Mouse (Mus musculus) forebrain, embryonic 10.5 days (tissue): ENCODE measurements around the gene Rad54l. TPM values are rescaled to one million over a fixed set of nuclear protein-coding genes. Genes with fewer than 3 reads are reported as not detected.

Source experiments
- DNase-seq: peaks from one replicate; pipeline ENCODE4 v3.0.0-alpha.2; 2017; ENCODE audit warnings: low spot score; ENCODE audit errors: extremely low spot score
- H3K27ac ChIP-seq: fragments of 300-500 bp; sonication (generic); 2 replicates; pipeline ENCODE4 v1.5.1; 2016; ENCODE audit warnings: mild to moderate bottlenecking
- H3K27me3 ChIP-seq: fragments of 300-500 bp; sonication (generic); 2 replicates; pipeline ENCODE4 v1.6.1; 2016; ENCODE audit warnings: mild to moderate bottlenecking; ENCODE audit not compliant: poor library complexity, severe bottlenecking
- H3K36me3 ChIP-seq: fragments of 300-500 bp; sonication (generic); replicated peaks from 2 replicates; pipeline ENCODE4 v1.6.1; 2016; ENCODE audit warnings: mild to moderate bottlenecking, moderate library complexity
- H3K4me1 ChIP-seq: fragments of 300-500 bp; sonication (generic); 2 replicates; pipeline ENCODE4 v1.6.1; 2016
- H3K4me3 ChIP-seq: fragments of 300-500 bp; sonication (generic); 2 replicates; pipeline ENCODE4 v1.5.1; 2016; ENCODE audit warnings: mild to moderate bottlenecking, moderate library complexity
- H3K9me3 ChIP-seq: fragments of 300-500 bp; sonication (generic); 2 replicates; pipeline ENCODE4 v1.6.1; 2016; ENCODE audit warnings: mild to moderate bottlenecking, moderate library complexity
- WGBS: fragments of 180-500 bp; shearing (Covaris S2); methylation state at CpG from one replicate; pipeline ENCODE4 v1.1.7; 2016; 5-methylcytosine and 5-hydroxymethylcytosine counted together
- polyA plus RNA-seq: library from polyadenylated mRNA; unstranded; fragments of >200 nt; fragmentation: Nextera tagmentation; extraction: Ambion mirVana; gene quantifications from 2 replicates; pipeline ENCODE4 v1.2.1, GENCODE M21; 2016

The Rad54l gene
- polyA plus RNA-seq, 1 experiment from 2014 or later, result 91.5 TPM

GRCm38 (mm10) chr4:116076369-116077231 lies 46.9 kb downstream of the Rad54l start:
- DNase-seq, result peak; percentile 50
- Histone ChIP-seq H3K9me3 (no peaks in the 10 kb centered on the region), H3K27ac (peak overlapping the region; percentile 99), H3K4me3 (peak overlapping the region; percentile 99), H3K4me1 (peaks cover 33% of the 10 kb centered on the region), H3K36me3 (peaks cover 26% of the 10 kb centered on the region), H3K27me3 (no peaks in the 10 kb centered on the region)
- WGBS, result 3% methylated on average over 37 of the region's 37 CpGs

DNA sequence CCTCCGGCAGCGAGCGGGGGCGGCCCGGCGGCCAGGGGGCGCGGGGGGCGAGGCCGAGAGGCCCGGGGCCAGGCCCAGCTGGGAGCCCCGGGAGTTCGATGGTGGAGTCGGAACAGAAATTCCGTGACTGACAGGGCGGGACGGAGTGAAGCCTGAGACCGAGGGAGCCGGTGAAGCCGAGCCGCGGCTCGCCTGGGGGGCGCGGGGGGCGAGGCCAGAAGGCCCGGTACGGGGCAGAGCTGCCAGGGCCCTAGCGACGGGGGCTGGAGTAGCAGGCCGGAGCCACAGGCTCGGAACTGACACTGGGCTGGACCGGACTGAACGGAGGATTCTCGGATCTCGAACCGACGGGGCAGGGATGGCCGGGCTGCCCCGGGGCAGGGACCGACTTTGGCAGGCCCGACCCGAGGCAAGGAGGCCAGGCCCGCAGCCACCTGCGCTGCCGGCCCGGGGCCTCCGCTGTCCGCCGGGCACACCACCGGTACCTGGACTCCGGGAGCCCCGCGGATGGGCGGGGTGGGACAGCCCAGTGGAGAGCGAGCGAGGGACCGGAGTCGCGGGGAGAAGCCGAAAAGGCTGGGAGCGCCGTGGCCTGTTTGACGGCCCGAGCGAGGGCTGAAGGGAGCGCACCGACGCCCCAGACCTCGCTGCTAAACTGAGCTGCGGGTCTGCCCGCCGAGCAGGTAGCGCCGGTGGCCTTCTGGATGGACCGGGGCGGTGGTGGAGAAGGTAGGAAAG lies 47.7 kb downstream of the Rad54l start:
- H3K27ac ChIP-seq, result peak overlapping the region; percentile 99
- H3K9me3 ChIP-seq, result no peaks in the 10 kb centered on the region
- peaks cover 18% of the 10 kb centered on the region for H3K36me3 ChIP-seq
- peak overlapping the region; percentile 99 for H3K4me3 ChIP-seq
- WGBS, result under 1% methylated on average over 76 of the region's 77 CpGs
- peaks cover 33% of the 10 kb centered on the region for H3K4me1 ChIP-seq
- no peaks in the 10 kb centered on the region for H3K27me3 ChIP-seq
- peak; percentile 80 for DNase-seq

- H3K4me1 ChIP-seq, result peaks cover 33% of the 10 kb centered on the region
- under 1% methylated on average over 55 of the region's 55 CpGs for WGBS
- peak within 1 kb of the TSS; percentile 99 for H3K4me3 ChIP-seq
- peak; percentile 95 for DNase-seq
- H3K27me3 ChIP-seq, result no peaks in the 10 kb centered on the region
- H3K9me3 ChIP-seq, result no peaks in the 10 kb centered on the region
- H3K27ac ChIP-seq, result peak within 1 kb of the TSS; percentile 99
- peaks cover 16% of the 10 kb centered on the region for H3K36me3 ChIP-seq
These were observed 48.4 kb downstream of the Rad54l start, which contains the start of the genes Uqcrh and Lrrc41 for GRCm38 (mm10) chr4:116074861-116075620. Gene Uqcrh, minus strand, starts transcription at chr4:116075071. Gene Lrrc41, plus strand, starts transcription at chr4:116075269.

GRCm38 (mm10) chr4:116074145-116074675 lies 49.3 kb downstream of the Rad54l start:
- 3% methylated on average over 8 of the region's 8 CpGs for WGBS
- no peak for DNase-seq
- Histone ChIP-seq H3K9me3 (no peaks in the 10 kb centered on the region), H3K27me3 (no peaks in the 10 kb centered on the region), H3K27ac (peak overlapping the region; percentile 99), H3K4me3 (peak overlapping the region; percentile 99), H3K36me3 (peaks cover 16% of the 10 kb centered on the region), H3K4me1 (peaks cover 33% of the 10 kb centered on the region)

DNA sequence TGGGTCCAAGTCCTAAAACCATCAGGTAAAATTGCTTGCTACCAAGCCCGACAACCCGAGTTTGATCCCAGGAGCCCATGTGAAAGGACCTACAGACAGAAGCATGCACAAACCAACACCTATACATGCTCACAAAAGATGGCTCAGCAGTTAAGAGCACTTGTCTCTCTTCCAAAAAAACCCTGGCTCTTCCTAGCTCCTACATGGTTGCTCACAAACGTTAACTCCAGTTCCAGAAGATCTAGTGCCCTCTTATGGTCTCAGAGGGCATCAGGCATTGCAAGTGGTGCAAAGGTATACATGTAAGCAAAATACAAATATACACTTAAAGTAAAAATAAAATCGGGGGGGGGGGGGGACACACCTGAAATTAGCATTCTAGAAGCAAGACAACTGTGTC lies 50.3 kb downstream of the Rad54l start:
- H3K36me3 ChIP-seq, result peaks cover 25% of the 10 kb centered on the region
- no peaks in the 10 kb centered on the region for H3K9me3 ChIP-seq
- 63% methylated on average over 4 of the region's 4 CpGs for WGBS

GRCm38 (mm10) chr4:116070116-116070515 lies 53.4 kb downstream of the Rad54l start:
- no peak overlapping the region for H3K27ac ChIP-seq
- peaks cover 17% of the 10 kb centered on the region for H3K4me1 ChIP-seq
- H3K27me3 ChIP-seq, result no peaks in the 10 kb centered on the region
- H3K4me3 ChIP-seq, result no peak overlapping the region
- no peak for DNase-seq
- H3K36me3 ChIP-seq, result peaks cover 55% of the 10 kb centered on the region
- WGBS, result 90% methylated on average over 6 of the region's 6 CpGs
- no peaks in the 10 kb centered on the region for H3K9me3 ChIP-seq

More for the DNA sequence above, 50.3 kb downstream of the Rad54l start:
- DNase-seq, result no peak
- Histone ChIP-seq H3K4me1 (peaks cover 33% of the 10 kb centered on the region), H3K27ac (no peak overlapping the region), H3K27me3 (no peaks in the 10 kb centered on the region), H3K4me3 (peak overlapping the region; percentile 99; the same call in 1 of the 2 replicates)

DNA sequence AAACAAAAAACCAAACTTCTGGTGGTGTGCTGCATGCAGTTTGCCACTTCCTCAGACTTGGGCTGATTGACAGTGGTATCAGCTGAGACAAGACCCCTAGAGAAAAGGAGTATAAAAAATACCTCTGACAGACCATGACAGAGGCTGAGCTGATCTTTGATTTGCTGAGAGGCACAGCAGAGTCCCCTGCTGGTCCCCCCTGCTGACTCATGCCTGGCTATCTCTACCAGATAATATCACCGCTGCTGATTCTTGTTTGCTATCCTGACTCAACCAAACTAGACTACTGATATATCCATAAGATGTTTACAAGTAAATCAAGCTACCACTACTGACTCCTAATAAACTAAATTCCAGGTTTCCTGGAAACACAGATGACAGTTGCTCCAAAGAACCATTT lies 59.6 kb downstream of the Rad54l start:
- Histone ChIP-seq H3K4me3 (no peak overlapping the region), H3K9me3 (no peaks in the 10 kb centered on the region), H3K27me3 (no peaks in the 10 kb centered on the region), H3K27ac (no peak overlapping the region), H3K4me1 (no peaks in the 10 kb centered on the region), H3K36me3 (peaks cover 37% of the 10 kb centered on the region)
- 42% methylated on average over 1 of the region's 1 CpGs for WGBS
- no peak for DNase-seq

GRCm38 (mm10) chr4:116059012-116059726 lies 64.3 kb downstream of the Rad54l start:
- no peak for DNase-seq
- Histone ChIP-seq H3K27me3 (no peaks in the 10 kb centered on the region), H3K36me3 (no peaks in the 10 kb centered on the region; the same call in 1 of the 2 replicates), H3K4me3 (no peak overlapping the region), H3K27ac (no peak overlapping the region), H3K9me3 (no peaks in the 10 kb centered on the region), H3K4me1 (peaks cover 3% of the 10 kb centered on the region; the same call in 1 of the 2 replicates)
- 77% methylated on average over 5 of the region's 5 CpGs for WGBS

DNA sequence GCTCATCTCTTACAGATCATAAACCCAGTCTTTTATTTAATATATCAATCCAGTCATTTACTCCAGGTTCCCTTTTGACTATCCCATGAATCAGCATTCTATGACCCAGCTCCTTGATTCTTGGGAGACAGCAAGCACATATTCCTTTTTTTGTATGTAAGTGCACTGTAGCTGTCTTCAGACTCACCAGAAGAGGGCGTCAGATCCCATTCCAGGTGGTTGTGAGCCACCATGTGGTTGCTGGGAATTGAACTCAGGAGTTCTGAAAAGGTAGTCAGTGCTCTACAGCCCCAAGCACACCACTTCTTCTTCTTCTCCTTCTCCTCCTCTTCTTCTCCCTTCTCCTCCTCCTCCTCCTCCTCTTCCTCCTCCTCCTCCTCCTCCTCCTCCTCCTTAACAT lies 65.9 kb downstream of the Rad54l start:
- DNase-seq, result no peak
- H3K27ac ChIP-seq, result no peak overlapping the region
- H3K36me3 ChIP-seq, result no peaks in the 10 kb centered on the region
- no peaks in the 10 kb centered on the region for H3K9me3 ChIP-seq
- no peak overlapping the region for H3K4me3 ChIP-seq
- no peaks in the 10 kb centered on the region for H3K27me3 ChIP-seq
- 0% methylated on average over 1 of the region's 1 CpGs for WGBS
- H3K4me1 ChIP-seq, result peaks cover 16% of the 10 kb centered on the region

DNA sequence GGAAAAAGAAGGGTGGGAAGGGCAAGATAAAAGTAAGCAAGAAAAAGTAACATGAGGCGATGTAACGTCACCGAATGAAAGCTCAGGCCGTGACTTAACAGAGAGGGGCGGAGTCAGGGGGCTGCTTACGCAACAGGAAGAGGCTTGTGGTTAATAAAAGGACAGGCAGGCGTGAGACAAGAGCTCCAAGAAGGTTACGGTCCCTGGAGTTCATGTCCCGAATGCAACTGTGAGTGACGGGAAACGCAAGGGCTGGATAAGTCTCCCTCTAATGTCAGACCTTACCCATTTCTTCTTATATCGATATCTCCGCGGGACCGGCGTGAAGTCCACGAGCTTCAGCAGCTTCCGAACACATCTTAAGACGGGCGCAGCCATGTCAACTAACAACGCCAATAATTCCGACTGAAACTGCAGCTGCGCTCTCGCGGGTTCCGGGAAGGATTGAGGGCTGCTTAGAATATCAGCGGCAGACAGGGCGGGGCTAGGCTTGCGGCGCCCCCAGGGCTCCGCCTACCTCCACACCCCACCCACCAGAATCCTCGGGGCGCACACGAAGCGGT lies 70.0 kb downstream of the Rad54l start, which contains the start of gene Nsun4:
Gene Nsun4 (minus strand): TSS at position 478 of the 563 bp plus-strand sequence.
- Histone ChIP-seq H3K36me3 (peaks cover under 1% of the 10 kb centered on the region; the same call in 1 of the 2 replicates), H3K4me3 (peak within 1 kb of the TSS; percentile 69), H3K4me1 (peaks cover 23% of the 10 kb centered on the region), H3K9me3 (no peaks in the 10 kb centered on the region), H3K27me3 (no peaks in the 10 kb centered on the region), H3K27ac (peak within 1 kb of the TSS; percentile 87)
- under 1% methylated on average over 35 of the region's 35 CpGs for WGBS
- DNase-seq, result peak; percentile 86

DNA sequence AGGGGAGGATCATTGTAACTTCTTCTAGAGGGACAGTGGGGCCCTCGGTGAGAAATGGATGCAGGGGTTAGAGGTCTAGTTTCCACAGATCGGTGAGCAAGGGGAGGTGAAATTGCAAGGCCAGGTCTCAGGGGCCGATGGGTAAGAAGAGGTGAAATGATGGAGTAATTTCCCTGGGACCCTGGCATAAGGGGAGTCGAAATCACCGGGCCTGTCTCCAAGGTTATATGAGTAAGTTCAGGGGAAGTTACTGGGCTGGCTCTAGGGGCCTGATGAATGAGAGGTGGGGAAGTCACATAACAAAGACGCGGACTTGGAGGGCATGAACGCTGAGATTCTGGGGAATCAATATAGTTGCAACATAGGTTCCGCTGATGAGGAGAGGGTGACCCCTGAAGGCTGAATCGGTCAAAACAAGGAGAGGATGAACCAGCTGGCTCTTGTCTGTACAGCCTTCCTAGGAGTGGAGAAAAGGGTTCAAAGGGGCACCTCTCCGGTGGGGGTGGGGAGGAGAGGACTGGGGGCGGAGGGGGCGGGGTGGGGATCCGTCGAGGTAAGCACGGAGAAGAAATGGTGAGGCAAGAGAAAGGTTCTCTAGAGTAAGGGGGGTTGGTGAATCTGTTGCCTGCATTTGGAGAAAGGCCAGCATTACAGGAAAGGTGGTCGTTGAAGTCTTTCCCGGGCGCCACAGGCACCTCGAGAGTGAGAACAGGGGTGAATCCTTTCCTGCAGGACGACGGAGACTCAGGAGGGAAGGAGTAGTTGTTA lies 70.8 kb downstream of the Rad54l start:
- Histone ChIP-seq H3K27me3 (no peaks in the 10 kb centered on the region), H3K9me3 (no peaks in the 10 kb centered on the region), H3K27ac (peak overlapping the region; percentile 87), H3K4me1 (peaks cover 23% of the 10 kb centered on the region), H3K4me3 (peak overlapping the region; percentile 69), H3K36me3 (peaks cover 9% of the 10 kb centered on the region)
- DNase-seq, result peak; percentile 36
- 11% methylated on average over 22 of the region's 22 CpGs for WGBS
